Mouse (Mus musculus): ENCODE results near the gene Ankrd13b. TPM values are rescaled to one million over a fixed set of nuclear protein-coding genes. Genes with fewer than 3 reads are reported as not detected.

Gene Ankrd13b
- polyA plus RNA-seq, 1 experiment from 2014 or later: 41.3 TPM

DNA sequence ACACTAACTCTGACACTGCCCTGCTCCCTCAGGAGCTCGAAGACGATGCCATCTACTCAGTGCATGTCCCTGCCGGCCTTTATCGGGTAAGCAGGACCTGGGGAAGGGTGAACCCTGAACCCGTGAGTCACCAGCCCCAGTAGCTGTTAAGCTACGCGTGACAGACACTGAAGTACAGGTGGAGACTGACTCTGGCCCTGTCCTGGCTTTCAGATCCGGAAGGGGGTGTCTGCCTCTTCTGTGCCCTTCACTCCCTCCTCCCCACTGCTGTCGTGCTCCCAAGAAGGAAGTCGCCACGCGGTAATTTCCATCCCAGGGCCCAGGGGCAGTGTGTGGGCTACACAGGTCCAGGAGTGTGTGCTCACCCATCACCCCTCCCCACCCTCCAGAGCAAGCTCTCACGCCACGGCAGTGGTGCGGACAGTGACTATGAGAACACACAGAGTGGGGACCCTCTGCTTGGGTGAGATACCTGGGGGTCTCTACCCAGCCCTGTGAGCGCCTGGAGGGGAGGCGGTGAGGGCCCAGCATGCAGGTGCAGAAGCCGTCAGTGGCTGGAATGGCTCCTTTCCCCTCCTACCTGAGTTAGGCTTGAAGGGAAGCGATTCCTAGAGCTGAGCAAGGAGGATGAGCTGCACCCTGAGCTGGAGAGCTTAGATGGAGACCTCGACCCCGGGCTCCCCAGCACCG is 16.0 kb upstream of the Ankrd13b start:
- peaks cover 18% of the 10 kb centered on the region for H3K4me1 ChIP-seq
- H3K4me2 ChIP-seq: no peak overlapping the region
- no peak overlapping the region for H3K27ac ChIP-seq (replicated peaks)
- peaks cover 63% of the 10 kb centered on the region for H3K36me3 ChIP-seq
- no peak for ATAC-seq (ENCODE audit: low FRiP score)
- no peak overlapping the region for H3K9ac ChIP-seq (replicated peaks)
- no peaks in the 10 kb centered on the region for H3K27me3 ChIP-seq (replicated peaks)
- 92% methylated on average over 22 of the region's 22 CpGs for WGBS
- H3K9me3 ChIP-seq (replicated peaks): no peaks in the 10 kb centered on the region
- H3K4me3 ChIP-seq (replicated peaks): no peak overlapping the region

DNA sequence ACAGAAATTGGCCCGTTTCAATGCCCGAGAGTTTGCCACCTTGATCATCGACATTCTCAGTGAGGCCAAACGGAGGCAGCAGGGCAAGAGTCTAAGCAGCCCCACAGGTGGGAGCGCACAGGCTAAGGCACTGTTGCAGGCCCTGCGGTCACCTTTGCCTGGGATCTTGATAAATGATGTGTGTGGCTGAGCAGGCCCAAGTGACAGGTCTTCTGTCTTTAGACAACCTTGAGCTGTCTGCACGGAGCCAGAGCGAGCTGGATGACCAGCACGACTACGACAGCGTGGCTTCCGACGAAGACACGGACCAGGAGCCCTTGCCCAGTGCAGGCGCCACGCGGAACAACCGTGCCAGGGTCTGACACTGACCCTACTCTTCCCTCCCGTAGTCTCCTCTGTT is 14.9 kb upstream of the Ankrd13b start:
- Histone ChIP-seq H3K27ac (replicated peaks) (no peak overlapping the region), H3K4me3 (replicated peaks) (no peak overlapping the region), H3K9me3 (replicated peaks) (no peaks in the 10 kb centered on the region), H3K4me1 (peaks cover 23% of the 10 kb centered on the region), H3K27me3 (replicated peaks) (no peaks in the 10 kb centered on the region), H3K36me3 (peaks cover 73% of the 10 kb centered on the region), H3K9ac (replicated peaks) (no peak overlapping the region), H3K4me2 (no peak overlapping the region)
- WGBS: 95% methylated on average over 19 of the region's 19 CpGs
- no peak for ATAC-seq (ENCODE audit: low FRiP score)

DNA sequence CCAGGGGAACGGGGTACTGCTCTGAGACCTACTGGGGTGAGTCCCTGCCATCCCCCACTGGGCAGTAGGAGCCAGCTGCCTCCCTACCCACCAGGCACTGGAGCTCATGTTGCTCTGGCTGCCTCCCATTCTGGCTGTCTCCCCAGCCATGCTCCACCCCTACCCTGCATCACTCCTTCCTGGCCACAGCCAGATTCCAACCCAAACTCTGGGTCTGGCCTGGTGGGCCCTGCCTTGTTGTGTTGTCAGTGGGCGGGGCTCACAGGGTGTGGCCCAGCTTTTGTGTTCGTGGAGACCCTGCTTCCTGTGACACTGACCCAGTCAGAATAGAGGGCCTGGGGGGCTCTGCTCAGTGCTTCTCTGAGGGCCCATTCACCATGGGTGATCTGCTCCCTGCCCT is 14.0 kb upstream of the Ankrd13b start:
- Histone ChIP-seq H3K27me3 (replicated peaks) (no peaks in the 10 kb centered on the region), H3K9me3 (replicated peaks) (no peaks in the 10 kb centered on the region), H3K9ac (replicated peaks) (no peak overlapping the region), H3K27ac (replicated peaks) (no peak overlapping the region), H3K4me3 (replicated peaks) (no peak overlapping the region), H3K4me2 (no peak overlapping the region), H3K36me3 (peaks cover 76% of the 10 kb centered on the region), H3K4me1 (peaks cover 26% of the 10 kb centered on the region)
- 49% methylated on average over 3 of the region's 3 CpGs for WGBS
- no peak for ATAC-seq (ENCODE audit: low FRiP score)

DNA sequence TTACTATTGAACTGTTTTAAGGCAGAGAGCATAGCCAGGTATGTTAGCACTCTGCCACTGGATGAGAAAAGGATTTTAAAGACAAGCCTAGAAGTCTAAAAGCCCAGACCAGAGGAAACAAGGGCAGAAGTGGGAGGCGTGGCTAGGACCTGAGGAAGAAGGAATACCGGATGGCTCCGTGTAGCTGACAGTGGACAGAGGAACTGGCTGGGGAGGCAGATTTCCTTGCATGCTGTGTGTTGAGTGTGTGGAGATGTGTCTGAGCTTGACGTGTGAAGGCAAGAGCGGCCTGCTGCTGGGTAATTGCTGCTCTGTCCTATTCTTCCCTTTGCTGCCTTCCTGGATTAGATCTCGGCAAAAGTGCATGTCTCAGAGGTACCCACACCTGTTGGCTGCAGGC is 13.0 kb upstream of the Ankrd13b start:
- Histone ChIP-seq H3K27me3 (replicated peaks) (no peaks in the 10 kb centered on the region), H3K9ac (replicated peaks) (no peak overlapping the region), H3K9me3 (replicated peaks) (no peaks in the 10 kb centered on the region), H3K4me1 (peaks cover 28% of the 10 kb centered on the region), H3K4me2 (no peak overlapping the region), H3K27ac (replicated peaks) (no peak overlapping the region), H3K36me3 (peaks cover 76% of the 10 kb centered on the region), H3K4me3 (replicated peaks) (no peak overlapping the region)
- no peak for ATAC-seq (ENCODE audit: low FRiP score)
- 86% methylated on average over 6 of the region's 6 CpGs for WGBS

DNA sequence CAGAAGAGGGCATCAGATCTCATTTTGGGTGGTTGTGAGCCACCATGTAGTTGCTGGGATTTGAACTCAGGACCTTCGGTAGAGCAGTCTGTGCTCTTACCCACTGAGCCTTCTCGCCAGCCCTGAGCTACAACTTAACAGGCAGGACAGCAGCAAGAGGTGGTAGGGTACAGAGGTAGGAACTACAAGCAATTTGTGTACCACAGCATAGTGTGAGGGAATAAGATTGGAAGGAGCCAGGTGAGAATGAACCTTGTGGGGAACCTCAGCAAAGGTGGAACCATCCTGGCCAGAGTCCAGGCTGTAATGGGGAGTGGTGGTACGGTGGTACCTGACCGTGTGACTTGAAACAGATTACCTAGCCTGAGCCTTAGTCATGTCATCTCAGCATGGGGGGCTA is 12.5 kb upstream of the Ankrd13b start:
- Histone ChIP-seq H3K4me1 (peaks cover 33% of the 10 kb centered on the region), H3K4me3 (replicated peaks) (no peak overlapping the region), H3K27ac (replicated peaks) (no peak overlapping the region), H3K4me2 (no peak overlapping the region), H3K27me3 (replicated peaks) (no peaks in the 10 kb centered on the region), H3K9ac (replicated peaks) (no peak overlapping the region), H3K9me3 (replicated peaks) (no peaks in the 10 kb centered on the region), H3K36me3 (peaks cover 70% of the 10 kb centered on the region)
- 97% methylated on average over 4 of the region's 4 CpGs for WGBS
- no peak for ATAC-seq (ENCODE audit: low FRiP score)

DNA sequence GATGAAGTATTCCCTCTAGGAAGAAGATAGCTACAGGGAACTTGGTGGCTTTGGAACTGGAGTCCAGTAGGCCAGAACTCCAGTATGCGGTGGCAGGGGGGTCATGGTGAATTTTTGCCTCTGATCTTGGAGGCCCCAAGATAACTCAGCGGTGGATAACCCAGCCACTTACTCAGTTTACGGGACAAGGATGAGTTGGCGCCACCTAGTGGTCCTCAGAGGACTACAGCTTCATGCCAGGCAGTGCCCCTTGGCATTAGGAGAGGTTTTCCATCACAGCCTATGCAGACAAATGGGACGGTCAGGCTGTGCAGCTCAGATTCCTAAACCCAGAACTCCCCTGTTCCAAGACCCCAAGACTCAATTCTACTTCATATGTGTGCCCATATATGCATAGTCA is 11.9 kb upstream of the Ankrd13b start:
- 24% methylated on average over 5 of the region's 5 CpGs for WGBS
- no peak overlapping the region for H3K27ac ChIP-seq (replicated peaks)
- H3K9ac ChIP-seq (replicated peaks): no peak overlapping the region
- H3K4me3 ChIP-seq (replicated peaks): no peak overlapping the region
- no peak overlapping the region for H3K4me2 ChIP-seq
- H3K9me3 ChIP-seq (replicated peaks): no peaks in the 10 kb centered on the region
- peaks cover 33% of the 10 kb centered on the region for H3K4me1 ChIP-seq
- H3K27me3 ChIP-seq (replicated peaks): no peaks in the 10 kb centered on the region
- peaks cover 65% of the 10 kb centered on the region for H3K36me3 ChIP-seq
- ATAC-seq (ENCODE audit: low FRiP score): no peak

DNA sequence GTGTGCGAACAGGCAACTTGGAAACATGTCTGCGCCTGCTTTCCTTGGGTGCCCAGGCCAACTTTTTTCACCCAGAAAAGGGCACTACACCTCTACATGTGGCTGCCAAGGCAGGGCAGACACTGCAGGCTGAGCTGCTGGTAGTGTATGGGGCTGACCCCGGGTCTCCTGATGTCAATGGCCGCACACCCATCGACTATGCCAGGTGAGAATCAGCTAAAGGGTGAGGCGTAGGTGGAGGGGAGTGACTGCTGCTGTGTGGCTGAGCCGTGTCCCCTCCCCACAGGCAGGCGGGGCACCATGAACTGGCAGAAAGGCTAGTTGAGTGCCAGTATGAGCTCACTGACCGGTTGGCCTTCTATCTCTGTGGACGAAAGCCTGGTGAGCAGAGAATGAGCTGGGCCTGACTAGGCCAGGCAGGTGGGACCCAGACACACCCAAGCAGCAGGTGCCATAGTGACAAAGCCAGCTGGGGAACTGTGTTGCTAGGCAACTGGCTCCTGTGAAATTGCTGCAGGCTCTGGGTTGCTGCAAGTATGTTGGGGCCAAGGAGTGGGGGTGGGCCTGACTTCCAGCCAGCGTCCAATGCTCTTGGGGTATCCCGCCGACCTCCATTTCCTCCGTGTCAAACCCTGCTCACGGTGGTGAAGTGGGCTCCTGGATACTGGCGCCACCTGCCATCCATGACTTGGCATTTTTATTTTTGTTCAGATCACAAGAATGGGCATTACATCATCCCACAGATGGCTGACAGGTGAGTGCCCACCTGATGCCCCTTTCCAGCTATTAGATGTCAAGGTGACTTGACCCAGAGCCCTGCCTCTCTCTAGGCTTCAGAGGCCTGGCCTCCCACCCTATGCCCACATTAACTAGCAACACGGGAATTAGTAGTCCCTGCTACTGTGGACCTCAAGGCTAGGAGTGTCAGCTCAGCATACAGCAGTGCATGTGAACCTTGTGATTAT is 11.2 kb upstream of the Ankrd13b start:
- Histone ChIP-seq H3K4me2 (no peak overlapping the region), H3K27ac (replicated peaks) (no peak overlapping the region), H3K27me3 (replicated peaks) (no peaks in the 10 kb centered on the region), H3K9me3 (replicated peaks) (no peaks in the 10 kb centered on the region), H3K4me3 (replicated peaks) (no peak overlapping the region), H3K36me3 (peaks cover 57% of the 10 kb centered on the region), H3K4me1 (peaks cover 41% of the 10 kb centered on the region), H3K9ac (replicated peaks) (no peak overlapping the region)
- ATAC-seq (ENCODE audit: low FRiP score): no peak
- 73% methylated on average over 17 of the region's 17 CpGs for WGBS

DNA sequence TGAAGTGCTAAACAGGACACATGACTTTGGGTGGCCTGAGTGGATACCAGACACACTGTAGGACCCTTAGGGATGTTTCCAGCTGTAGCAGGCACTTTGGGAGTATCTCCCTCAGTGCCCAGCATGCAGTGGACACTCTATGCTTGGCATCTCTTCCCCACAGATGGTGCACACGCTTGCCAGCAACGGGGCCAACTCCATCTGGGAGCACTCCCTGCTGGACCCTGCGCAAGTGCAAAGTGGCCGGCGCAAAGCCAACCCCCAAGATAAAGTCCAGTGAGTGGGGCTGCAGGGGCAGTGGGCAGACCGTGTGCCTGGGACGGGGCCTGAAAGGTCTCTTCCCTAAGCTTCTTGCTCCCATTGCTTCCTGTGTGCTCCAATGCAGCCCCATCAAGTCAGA is 9.9 kb upstream of the Ankrd13b start:
- H3K4me3 ChIP-seq (replicated peaks): no peak overlapping the region
- H3K27me3 ChIP-seq (replicated peaks): no peaks in the 10 kb centered on the region
- peaks cover 44% of the 10 kb centered on the region for H3K36me3 ChIP-seq
- no peak overlapping the region for H3K27ac ChIP-seq (replicated peaks)
- no peak overlapping the region for H3K4me2 ChIP-seq
- no peak overlapping the region for H3K9ac ChIP-seq (replicated peaks)
- ATAC-seq (ENCODE audit: low FRiP score): no peak
- H3K9me3 ChIP-seq (replicated peaks): no peaks in the 10 kb centered on the region
- peaks cover 54% of the 10 kb centered on the region for H3K4me1 ChIP-seq
- WGBS: 91% methylated on average over 7 of the region's 7 CpGs

DNA sequence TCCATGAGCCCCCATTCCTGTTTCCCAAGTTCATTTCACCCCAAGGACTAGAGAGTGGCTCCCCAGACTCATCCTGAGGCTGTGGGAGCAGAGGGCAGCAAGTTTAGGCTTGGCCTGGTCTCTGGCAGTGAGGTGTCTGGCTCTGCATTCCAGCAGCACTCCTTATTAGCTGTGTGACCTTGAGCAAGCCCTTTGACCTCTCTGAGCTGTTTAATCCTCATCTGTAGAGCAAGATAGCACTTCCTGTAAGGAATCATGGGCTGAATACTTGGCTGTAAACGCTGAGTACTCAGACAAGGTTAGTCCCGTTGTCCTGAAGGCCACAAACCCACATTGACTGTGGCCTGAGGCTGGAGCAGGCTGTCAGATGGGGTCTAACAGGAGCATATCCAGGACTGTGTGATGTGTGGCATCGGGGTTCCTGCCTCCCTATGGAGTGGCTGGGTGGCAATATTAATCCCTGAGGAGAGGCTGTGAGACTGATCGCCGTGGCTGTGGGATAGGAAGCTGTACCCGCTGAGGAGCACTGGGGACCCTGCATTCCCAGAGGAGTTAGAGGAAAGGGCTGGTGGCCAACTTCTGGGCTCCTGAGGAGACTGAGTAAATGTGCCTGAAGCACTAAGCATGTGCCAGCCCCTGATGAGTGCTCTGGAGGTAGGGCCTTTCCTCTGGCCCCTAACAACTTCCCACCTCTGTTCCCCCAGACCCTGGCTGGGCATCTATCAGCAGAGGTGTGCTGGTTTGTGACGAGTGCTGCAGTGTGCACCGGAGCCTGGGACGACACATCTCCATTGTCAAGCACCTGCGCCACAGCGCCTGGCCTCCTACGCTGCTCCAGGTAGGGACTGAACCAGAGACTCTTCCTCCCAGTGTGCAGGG is 9.0 kb upstream of the Ankrd13b start:
- H3K4me3 ChIP-seq (replicated peaks): no peak overlapping the region
- peak overlapping the region; percentile 37; the same call in 1 of the 2 replicates for H3K27ac ChIP-seq (replicated peaks)
- no peak overlapping the region for H3K9ac ChIP-seq (replicated peaks)
- no peak overlapping the region for H3K4me2 ChIP-seq
- H3K4me1 ChIP-seq: peaks cover 58% of the 10 kb centered on the region
- no peak for ATAC-seq (ENCODE audit: low FRiP score)
- no peaks in the 10 kb centered on the region for H3K27me3 ChIP-seq (replicated peaks)
- no peaks in the 10 kb centered on the region for H3K9me3 ChIP-seq (replicated peaks)
- 77% methylated on average over 12 of the region's 12 CpGs for WGBS
- peaks cover 36% of the 10 kb centered on the region for H3K36me3 ChIP-seq

DNA sequence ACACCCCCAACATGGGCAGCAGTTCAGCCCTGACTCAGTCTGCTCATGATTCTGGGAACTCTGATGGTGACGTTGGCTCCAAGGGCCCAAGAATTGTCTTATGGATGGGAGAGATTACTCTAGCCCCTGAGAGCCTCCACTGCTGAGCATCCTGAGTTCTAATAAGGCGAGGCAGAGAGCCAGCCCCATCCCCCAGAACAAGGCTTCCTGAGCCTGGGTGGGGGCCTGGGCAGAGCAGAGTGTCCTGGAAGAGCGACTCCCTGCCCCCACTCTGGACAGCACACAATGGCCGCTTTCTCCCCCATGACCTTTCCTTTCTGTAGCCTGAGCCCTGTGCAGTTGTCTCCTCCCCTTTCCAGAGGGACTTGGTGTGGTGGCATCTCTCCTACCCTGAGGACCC is 8.4 kb upstream of the Ankrd13b start:
- ATAC-seq (ENCODE audit: low FRiP score): no peak
- Histone ChIP-seq H3K4me3 (replicated peaks) (no peak overlapping the region), H3K4me2 (no peak overlapping the region), H3K9ac (replicated peaks) (no peak overlapping the region), H3K4me1 (peaks cover 59% of the 10 kb centered on the region), H3K27me3 (replicated peaks) (no peaks in the 10 kb centered on the region), H3K36me3 (peaks cover 29% of the 10 kb centered on the region), H3K27ac (replicated peaks) (peak overlapping the region; percentile 58), H3K9me3 (replicated peaks) (no peaks in the 10 kb centered on the region)
- 36% methylated on average over 4 of the region's 4 CpGs for WGBS

DNA sequence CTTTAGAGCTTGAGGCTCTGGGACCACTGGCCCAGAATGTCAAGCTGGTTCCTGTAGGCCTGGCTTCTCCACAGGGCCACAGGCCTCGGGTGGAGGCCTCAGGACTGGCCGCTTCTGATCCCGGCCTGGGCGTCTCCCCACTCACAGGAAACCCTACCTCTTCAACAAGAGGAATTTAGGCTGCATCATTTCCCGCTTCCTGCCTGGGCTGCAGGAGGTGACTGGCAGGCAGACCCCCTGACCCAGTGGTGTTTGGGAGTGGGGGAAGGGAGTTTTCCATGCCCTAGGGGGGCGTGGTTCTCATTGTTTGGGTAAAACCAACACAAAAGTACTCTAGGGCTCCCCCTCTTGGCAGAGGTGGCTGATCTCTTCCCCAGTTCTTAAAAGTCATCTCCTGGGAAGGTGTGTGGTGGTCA is 7.9 kb upstream of the Ankrd13b start:
- WGBS: 25% methylated on average over 6 of the region's 6 CpGs
- peaks cover 26% of the 10 kb centered on the region for H3K36me3 ChIP-seq
- H3K4me3 ChIP-seq (replicated peaks): no peak overlapping the region
- H3K4me2 ChIP-seq: no peak overlapping the region
- no peaks in the 10 kb centered on the region for H3K27me3 ChIP-seq (replicated peaks)
- no peak overlapping the region for H3K9ac ChIP-seq (replicated peaks)
- no peak for ATAC-seq (ENCODE audit: low FRiP score)
- no peaks in the 10 kb centered on the region for H3K9me3 ChIP-seq (replicated peaks)
- peaks cover 64% of the 10 kb centered on the region for H3K4me1 ChIP-seq
- peak overlapping the region; percentile 58; the same call in 1 of the 2 replicates for H3K27ac ChIP-seq (replicated peaks)
